Mouse (Mus musculus): ENCODE measurements around the gene Filip1l.
A peak's percentile ranks its signal among the peaks of the same experiment; 100 is the strongest.

Gene Filip1l

GRCm38 (mm10) chr16:57577519-57577918 is 224.6 kb downstream of the Filip1l start:
- DNase-seq: no peak

- DNase-seq: no peak
Observed at GRCm38 (mm10) chr16:57580041-57580440, 227.1 kb downstream of the Filip1l start.

- no peak for DNase-seq
Observed at GRCm38 (mm10) chr16:57582008-57582407, 229.1 kb downstream of the Filip1l start.

- DNase-seq: no peak
Observed at GRCm38 (mm10) chr16:57585201-57585600, 232.3 kb downstream of the Filip1l start.

GRCm38 (mm10) chr16:57593422-57594157 is 240.7 kb downstream of the Filip1l start:
- DNase-seq: no peak

- no peak for DNase-seq
Observed at GRCm38 (mm10) chr16:57597295-57597957, 244.5 kb downstream of the Filip1l start.

GRCm38 (mm10) chr16:57601031-57601430 is 248.1 kb downstream of the Filip1l start:
- DNase-seq: no peak

- peak; percentile 87 for DNase-seq
Observed at GRCm38 (mm10) chr16:57606444-57607227, 253.7 kb downstream of the Filip1l start, which contains the start of gene Cmss1. Cmss1 (minus strand) TSS chr16:57606864.

- peak; percentile 30 for DNase-seq
Observed at GRCm38 (mm10) chr16:57611768-57612167, 258.9 kb downstream of the Filip1l start.

Measured in right cerebral cortex, postnatal 14 days (tissue).